Mouse (Mus musculus) G1E (cell line): ENCODE data around the gene B3gnt3.

Source experiments
- CTCF ChIP-seq: IDR thresholded peaks from 2 replicates; pipeline ENCODE4 v1.5.1; 2012; ENCODE audit warnings: low read depth, low read length, inconsistent platforms, mixed read lengths
- GATA1 ChIP-seq: IDR thresholded peaks from 2 replicates; pipeline ENCODE4 v1.6.1; 2012; ENCODE audit warnings: borderline replicate concordance, low read length, inconsistent platforms, mixed read lengths
- POLR2AphosphoS5 ChIP-seq: IDR thresholded peaks from 2 replicates; pipeline ENCODE4 v1.6.1; 2012; ENCODE audit warnings: low read depth, low read length, inconsistent platforms; ENCODE audit not compliant: insufficient replicate concordance
- TAL1 ChIP-seq: conservative IDR thresholded peaks from 2 replicates; pipeline ENCODE4 v1.6.1; 2012; ENCODE audit warnings: low read depth, low read length, inconsistent platforms, mixed read lengths

DNA sequence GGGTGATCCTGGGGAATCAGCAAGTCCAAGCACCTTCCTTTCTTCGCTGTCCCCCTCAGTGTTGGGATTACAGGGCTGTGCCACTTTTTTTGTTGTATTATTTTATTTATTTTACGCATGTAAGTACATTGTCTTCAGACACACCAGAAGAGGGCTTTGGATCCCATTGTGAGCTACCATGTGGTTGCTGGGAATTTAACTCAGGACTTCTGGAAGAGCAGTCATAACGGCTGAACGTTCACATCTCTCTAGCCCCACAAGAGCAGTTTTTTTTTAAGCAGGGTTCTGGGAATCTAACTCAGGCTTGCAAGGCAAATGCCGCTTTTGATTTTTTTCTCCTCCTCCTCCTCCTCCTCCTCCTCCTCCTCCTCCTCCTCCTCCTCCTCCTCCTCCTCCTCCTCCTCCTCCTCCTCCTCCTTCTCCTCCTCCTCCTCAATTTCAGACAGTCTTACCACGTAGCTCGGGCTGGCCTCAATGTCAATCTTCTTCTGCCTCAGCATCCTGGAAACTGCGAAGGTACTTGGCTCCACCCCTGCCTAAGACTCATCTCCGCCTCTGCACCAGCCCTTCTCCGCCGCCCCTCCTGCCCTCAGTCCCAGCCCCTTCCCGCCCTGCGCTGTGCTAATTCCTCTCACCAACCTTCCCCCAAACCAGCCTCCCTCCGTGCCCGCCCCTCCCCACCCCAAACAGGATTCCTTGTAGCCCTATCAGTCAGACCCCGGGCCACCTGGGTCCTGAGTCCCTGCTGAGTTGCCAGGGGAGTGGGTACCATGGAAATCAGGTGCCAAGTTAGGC, 27.4 kb upstream of the B3gnt3 start:
- no peak for TF ChIP-seq CTCF
- no peak for TF ChIP-seq GATA1
- TF ChIP-seq TAL1 = no peak
- TF ChIP-seq POLR2AphosphoS5 = no peak
